Mouse (Mus musculus) lung, postnatal 0 days (tissue): ENCODE results near the gene Hic2.

Experiments used
- CTCF ChIP-seq: IDR thresholded peaks from 2 replicates; pipeline ENCODE4 v1.5.1; 2016; ENCODE audit warnings: antibody characterized with exemption, mild to moderate bottlenecking
- EP300 ChIP-seq: IDR thresholded peaks from 2 replicates; pipeline ENCODE4 v1.6.1; 2016; ENCODE audit warnings: antibody characterized with exemption, mild to moderate bottlenecking, control low read depth

GRCm38 (mm10) chr16:17276164-17277151, 43.1 kb downstream of the Hic2 start:
- TF ChIP-seq EP300 = no peak
- peak; percentile 96 for TF ChIP-seq CTCF
